Mouse (Mus musculus) heart, embryonic 10.5 days (tissue): ENCODE measurements around the gene Nanog. TPM values are rescaled to one million over a fixed set of nuclear protein-coding genes. Genes with fewer than 3 reads are reported as not detected.

Experiments
- DNase-seq: peaks from one replicate; pipeline ENCODE4 v3.0.0-alpha.2; 2017; ENCODE audit warnings: low spot score
- H3K27ac ChIP-seq: fragments of 300-500 bp; sonication (generic); 2 replicates; pipeline ENCODE4 v1.5.1; 2016; ENCODE audit warnings: mild to moderate bottlenecking
- H3K27me3 ChIP-seq: fragments of 300-500 bp; sonication (generic); 2 replicates; pipeline ENCODE4 v1.6.1; 2016; ENCODE audit warnings: mild to moderate bottlenecking; ENCODE audit not compliant: poor library complexity, insufficient read depth, severe bottlenecking
- H3K36me3 ChIP-seq: fragments of 300-500 bp; sonication (generic); 2 replicates; pipeline ENCODE4 v1.6.1; 2016; ENCODE audit warnings: mild to moderate bottlenecking, moderate library complexity
- H3K4me1 ChIP-seq: fragments of 300-500 bp; sonication (generic); 2 replicates; pipeline ENCODE4 v1.6.1; 2016; ENCODE audit warnings: mild to moderate bottlenecking
- H3K4me3 ChIP-seq: fragments of 300-500 bp; sonication (generic); 2 replicates; pipeline ENCODE4 v1.5.1; 2016; ENCODE audit warnings: mild to moderate bottlenecking, moderate library complexity
- H3K9me3 ChIP-seq: fragments of 300-500 bp; sonication (generic); 2 replicates; pipeline ENCODE4 v1.6.1; 2016; ENCODE audit warnings: mild to moderate bottlenecking, moderate library complexity
- WGBS: fragments of 180-500 bp; shearing (Covaris S2); methylation state at CpG from one replicate; pipeline ENCODE4 v1.1.7; 2016; 5-methylcytosine and 5-hydroxymethylcytosine counted together
- polyA plus RNA-seq: library from polyadenylated mRNA; unstranded; fragments of >200 nt; fragmentation: Nextera tagmentation; extraction: Ambion mirVana; gene quantifications from 2 replicates; pipeline ENCODE4 v1.2.1, GENCODE M21; 2016

Nanog gene
- polyA plus RNA-seq, 1 experiment from 2014 or later: 0.20 TPM

DNA sequence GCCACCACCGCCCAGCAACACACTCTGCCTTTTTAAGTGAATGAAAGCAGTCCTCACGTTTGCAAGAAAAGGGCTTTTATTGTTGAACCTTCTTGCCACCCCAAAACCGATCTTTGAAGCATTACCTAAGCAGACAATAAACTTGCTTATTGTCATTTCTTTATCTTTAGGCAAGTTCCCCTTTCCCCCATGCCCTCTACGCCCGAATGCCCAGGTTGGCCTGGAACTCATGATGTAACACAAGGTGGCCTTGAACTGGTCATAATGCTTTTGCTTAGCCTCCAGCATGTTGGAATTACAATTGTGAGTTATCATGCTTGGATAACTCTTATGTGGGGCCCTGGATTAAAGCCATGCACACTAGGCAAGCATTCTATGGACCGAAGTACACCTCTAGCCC is 43.3 kb downstream of the Nanog start:
- Histone ChIP-seq H3K4me3 (no peak overlapping the region), H3K36me3 (no peaks in the 10 kb centered on the region), H3K27ac (no peak overlapping the region), H3K4me1 (no peaks in the 10 kb centered on the region), H3K9me3 (no peaks in the 10 kb centered on the region), H3K27me3 (no peaks in the 10 kb centered on the region)
- DNase-seq: no peak
- WGBS: 80% methylated on average over 6 of the region's 6 CpGs

DNA sequence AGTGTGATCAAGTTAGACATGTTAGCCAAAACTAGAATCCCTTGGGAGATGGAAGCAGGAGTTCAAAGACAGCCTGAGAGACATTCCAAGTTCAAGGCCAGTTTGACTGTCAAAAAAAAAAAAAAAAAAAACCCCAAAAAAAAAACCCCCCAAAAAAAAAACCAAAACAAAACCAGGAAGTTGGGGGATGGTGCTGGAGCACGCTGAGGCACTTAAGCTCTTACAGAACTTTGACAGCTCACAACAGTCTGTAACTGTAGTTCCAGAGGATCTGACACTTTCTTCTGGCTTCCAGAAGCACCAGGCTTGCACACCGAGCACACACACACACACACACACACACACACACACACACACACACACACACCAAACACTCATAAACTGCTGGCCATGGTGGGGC is 48.6 kb downstream of the Nanog start:
- H3K27ac ChIP-seq: no peak overlapping the region
- H3K4me3 ChIP-seq: no peak overlapping the region
- no peak for DNase-seq
- no peaks in the 10 kb centered on the region for H3K27me3 ChIP-seq
- H3K4me1 ChIP-seq: peaks cover 5% of the 10 kb centered on the region; the same call in 1 of the 2 replicates
- H3K36me3 ChIP-seq: no peaks in the 10 kb centered on the region
- H3K9me3 ChIP-seq: no peaks in the 10 kb centered on the region
- WGBS: 37% methylated on average over 2 of the region's 2 CpGs

DNA sequence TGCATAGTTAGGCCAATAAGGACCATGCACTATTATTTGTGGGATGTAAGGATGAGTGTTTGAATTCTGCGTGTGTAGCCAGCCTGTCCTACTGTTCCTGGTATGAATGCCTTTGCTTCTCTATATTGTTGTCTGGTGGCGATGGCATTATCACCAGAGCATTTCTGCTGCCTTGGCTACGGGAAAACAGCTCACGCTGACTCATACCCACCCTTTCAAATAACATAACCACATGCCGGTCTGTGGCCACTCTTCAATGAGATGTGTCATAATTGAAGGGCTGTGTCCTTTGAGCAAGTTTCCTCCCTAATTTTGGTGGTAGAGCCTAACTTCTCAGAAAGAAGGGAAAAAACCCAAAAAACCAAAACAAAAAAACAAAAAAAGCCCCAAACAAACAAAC is 51.4 kb downstream of the Nanog start:
- 0 out of 2 replicates have a peak, but pooled peaks cover 6% of the 10 kb centered on the region for H3K27me3 ChIP-seq
- H3K36me3 ChIP-seq: no peaks in the 10 kb centered on the region
- no peak overlapping the region for H3K27ac ChIP-seq
- H3K4me1 ChIP-seq: peaks cover 13% of the 10 kb centered on the region; the same call in 1 of the 2 replicates
- H3K4me3 ChIP-seq: no peak overlapping the region
- WGBS: 55% methylated on average over 5 of the region's 5 CpGs
- no peaks in the 10 kb centered on the region for H3K9me3 ChIP-seq
- DNase-seq: no peak

DNA sequence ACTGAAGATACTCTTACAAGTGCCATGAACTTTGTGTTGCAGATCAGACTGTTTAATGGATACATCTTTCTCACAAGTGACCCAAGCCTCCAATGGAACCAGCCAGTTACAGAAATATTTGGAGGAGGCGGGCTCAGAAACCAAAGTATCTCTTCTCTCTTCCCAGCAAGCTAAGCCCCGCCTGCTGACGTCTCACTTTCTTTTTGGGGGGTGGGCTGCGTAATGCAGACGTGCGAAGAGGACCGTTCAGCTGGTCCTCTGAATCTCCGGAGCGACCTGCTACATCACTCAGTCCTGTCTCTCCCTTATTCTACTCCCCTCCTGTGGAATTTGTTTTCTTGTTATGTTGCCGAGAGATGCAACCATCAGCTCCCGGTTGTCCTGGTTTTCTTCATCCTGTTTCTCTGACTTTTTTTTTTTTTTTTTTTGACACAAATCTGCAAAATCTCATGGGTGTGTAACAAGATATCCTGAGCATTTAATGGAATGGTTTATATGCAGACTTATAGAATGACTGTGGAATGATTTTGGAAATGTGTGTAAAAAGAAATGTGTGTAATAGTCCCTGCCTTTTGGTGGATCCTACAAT is 53.8 kb downstream of the Nanog start:
- peak; percentile 84 for DNase-seq
- 0 out of 2 replicates have a peak, but pooled peaks cover 6% of the 10 kb centered on the region for H3K27me3 ChIP-seq
- H3K36me3 ChIP-seq: no peaks in the 10 kb centered on the region
- 1% methylated on average over 11 of the region's 11 CpGs for WGBS
- no peaks in the 10 kb centered on the region for H3K9me3 ChIP-seq
- peak overlapping the region; percentile 70 for H3K27ac ChIP-seq
- peak overlapping the region; percentile 55 for H3K4me3 ChIP-seq
- peaks cover 32% of the 10 kb centered on the region; the same call in 1 of the 2 replicates for H3K4me1 ChIP-seq

DNA sequence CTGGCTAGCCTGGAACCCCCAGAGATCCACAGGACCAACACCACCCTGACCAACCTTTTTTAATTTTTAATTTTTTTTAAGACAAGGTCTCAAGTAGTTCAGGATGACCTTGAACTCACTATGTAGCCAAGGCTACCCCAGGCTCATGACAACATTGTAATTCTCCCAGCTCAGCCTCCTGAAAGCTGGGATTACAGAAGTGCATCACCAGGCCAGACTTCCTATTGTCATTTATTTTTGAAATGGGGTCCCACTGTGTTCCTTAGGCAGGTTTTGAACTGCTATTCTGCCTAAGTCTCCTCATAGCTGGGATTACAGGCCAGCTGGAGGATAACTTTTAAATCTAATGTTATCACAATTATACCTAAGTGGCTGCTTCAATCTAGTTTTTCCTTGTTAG is 54.6 kb downstream of the Nanog start:
- Histone ChIP-seq H3K27ac (peak overlapping the region; percentile 70; the same call in 1 of the 2 replicates), H3K36me3 (no peaks in the 10 kb centered on the region), H3K4me3 (no peak overlapping the region), H3K9me3 (no peaks in the 10 kb centered on the region), H3K27me3 (0 out of 2 replicates have a peak, but pooled peaks cover 6% of the 10 kb centered on the region), H3K4me1 (peaks cover 34% of the 10 kb centered on the region; the same call in 1 of the 2 replicates)
- no peak for DNase-seq

DNA sequence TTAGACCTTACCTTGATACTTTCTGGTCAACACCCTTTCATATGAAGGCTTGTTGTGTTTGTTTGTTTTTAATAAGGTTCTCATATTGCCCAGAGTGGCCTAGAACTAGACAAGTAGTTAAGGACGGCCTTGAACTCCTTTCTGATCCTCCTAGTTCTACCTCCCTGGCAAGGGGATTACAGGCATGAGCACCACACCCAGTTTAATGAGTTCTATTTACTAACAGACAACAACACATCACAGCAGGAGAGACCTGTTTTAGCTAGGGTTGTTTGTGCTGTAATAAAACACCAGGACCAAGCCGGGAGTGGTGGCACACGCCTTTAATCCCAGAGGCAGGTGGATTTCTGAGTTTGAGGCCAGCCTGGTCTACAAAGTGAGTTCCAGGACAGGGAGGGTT is 55.2 kb downstream of the Nanog start:
- WGBS: 72% methylated on average over 3 of the region's 3 CpGs
- DNase-seq: no peak
- no peaks in the 10 kb centered on the region for H3K9me3 ChIP-seq
- H3K27me3 ChIP-seq: 0 out of 2 replicates have a peak, but pooled peaks cover 6% of the 10 kb centered on the region
- H3K36me3 ChIP-seq: no peaks in the 10 kb centered on the region
- H3K27ac ChIP-seq: peak overlapping the region; percentile 86; the same call in 1 of the 2 replicates
- no peak overlapping the region for H3K4me3 ChIP-seq
- peaks cover 34% of the 10 kb centered on the region; the same call in 1 of the 2 replicates for H3K4me1 ChIP-seq

DNA sequence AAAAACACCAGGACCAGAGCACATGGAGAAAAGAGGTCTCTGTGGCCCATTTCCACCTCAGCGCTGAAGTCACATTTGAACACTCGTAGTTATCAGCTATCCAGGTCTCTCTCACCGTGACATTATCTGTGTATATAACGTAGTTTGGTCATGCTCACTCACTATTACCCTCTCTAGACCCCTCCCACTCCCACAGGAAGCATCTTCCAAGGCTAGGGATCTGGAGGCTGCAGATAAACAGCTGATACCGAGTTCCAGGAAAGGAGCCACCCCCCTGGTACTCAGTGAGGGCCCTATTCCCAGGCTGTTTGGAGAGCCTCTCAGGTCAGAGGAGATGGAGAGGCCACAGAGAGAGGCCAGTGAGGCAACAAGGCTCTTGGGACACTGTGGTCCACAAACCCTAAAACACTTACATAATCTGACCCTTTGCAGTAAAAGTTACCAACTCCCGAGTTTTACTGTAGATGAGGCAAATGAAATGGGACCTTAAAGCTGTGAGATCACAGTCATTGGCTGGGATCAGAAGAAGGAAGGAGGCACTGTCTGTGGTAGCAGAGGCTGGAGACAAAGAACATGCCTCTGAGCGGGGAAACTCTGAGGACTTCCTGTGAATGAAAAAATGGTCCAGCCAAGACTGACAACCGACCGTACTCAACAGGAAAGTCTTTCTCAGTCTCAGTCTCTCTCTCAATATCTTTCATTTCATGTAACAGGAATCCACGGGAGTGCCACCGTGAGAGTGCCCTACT is 55.8 kb downstream of the Nanog start:
- H3K27ac ChIP-seq: peak overlapping the region; percentile 86; the same call in 1 of the 2 replicates

DNA sequence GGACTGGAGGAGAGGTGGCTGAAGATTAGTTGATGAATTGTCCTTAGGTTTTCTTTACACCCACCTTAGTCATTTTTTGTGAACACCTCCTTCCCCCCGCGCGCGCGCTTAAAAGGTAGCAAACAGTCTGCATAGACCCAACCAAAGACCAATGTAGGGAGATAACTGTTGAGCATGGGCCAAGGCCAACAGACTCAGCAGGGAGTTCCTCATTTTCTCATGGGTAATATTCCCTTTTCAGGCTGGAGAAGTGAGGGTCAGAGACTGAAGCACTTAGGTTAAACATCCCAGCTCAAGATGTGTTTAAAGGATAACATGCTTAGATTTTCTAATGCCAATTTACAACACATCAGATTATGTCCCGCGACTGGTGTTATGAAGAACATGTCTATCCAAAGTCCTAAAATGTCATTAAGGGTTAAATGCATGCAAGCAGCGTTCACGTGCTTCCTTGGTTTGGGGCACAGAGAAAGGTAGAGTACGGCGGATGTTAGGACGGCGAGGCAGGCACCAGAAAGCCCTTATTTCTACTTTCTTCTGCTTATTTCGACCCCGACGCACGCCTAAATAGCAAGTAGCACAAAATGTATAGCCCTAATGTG is 56.7 kb downstream of the Nanog start:
- H3K4me3 ChIP-seq: peak overlapping the region; percentile 68
- H3K27ac ChIP-seq: peak overlapping the region; percentile 86
- 0 out of 2 replicates have a peak, but pooled peaks cover 6% of the 10 kb centered on the region for H3K27me3 ChIP-seq
- H3K4me1 ChIP-seq: peaks cover 34% of the 10 kb centered on the region; the same call in 1 of the 2 replicates
- H3K9me3 ChIP-seq: no peaks in the 10 kb centered on the region
- no peaks in the 10 kb centered on the region for H3K36me3 ChIP-seq
- DNase-seq: no peak
- WGBS: 37% methylated on average over 17 of the region's 17 CpGs

More for the DNA sequence above, 55.8 kb downstream of the Nanog start:
- 51% methylated on average over 11 of the region's 11 CpGs for WGBS
- peak; percentile 84 for DNase-seq
- H3K36me3 ChIP-seq: no peaks in the 10 kb centered on the region
- H3K4me3 ChIP-seq: no peak overlapping the region
- no peaks in the 10 kb centered on the region for H3K9me3 ChIP-seq
- H3K4me1 ChIP-seq: peaks cover 34% of the 10 kb centered on the region; the same call in 1 of the 2 replicates
- 0 out of 2 replicates have a peak, but pooled peaks cover 6% of the 10 kb centered on the region for H3K27me3 ChIP-seq

Other genes with a start within 250 kb of the Nanog start
- gene Rimklb, start 208.7 kb upstream of the Nanog start, polyA plus RNA-seq: 10.0 and 20.4 TPM in 2 replicates
- 1.6 and 2.3 TPM in 2 replicates for gene Mfap5, start 201.6 kb upstream of the Nanog start, polyA plus RNA-seq
- gene Aicda, start 153.7 kb upstream of the Nanog start, polyA plus RNA-seq: not detected in 2 replicates
- gene Apobec1, start 105.0 kb upstream of the Nanog start, polyA plus RNA-seq: 0.43 and 0.64 TPM in 2 replicates
- 0.06 and 1.1 TPM in 2 replicates for gene Gdf3, start 97.4 kb upstream of the Nanog start, polyA plus RNA-seq
- gene Dppa3, start 81.1 kb upstream of the Nanog start, polyA plus RNA-seq: not detected in 2 replicates
- 55.8 and 85.3 TPM in 2 replicates for gene Slc2a3, start 94.2 kb downstream of the Nanog start, polyA plus RNA-seq
- gene Foxj2, start 112.4 kb downstream of the Nanog start, polyA plus RNA-seq: 4.8 and 4.9 TPM in 2 replicates
- gene C3ar1, start 148.7 kb downstream of the Nanog start, polyA plus RNA-seq: 0.74 and 0.85 TPM in 2 replicates
- gene Necap1, start 167.0 kb downstream of the Nanog start, polyA plus RNA-seq: 61.5 and 70.6 TPM in 2 replicates
- gene Clec4a1, start 214.4 kb downstream of the Nanog start, polyA plus RNA-seq: 0.27 and 0.63 TPM in 2 replicates
- 0.11 TPM in 1 of 2 replicates, not detected in the other for gene Clec4a3, start 245.0 kb downstream of the Nanog start, polyA plus RNA-seq